Mouse (Mus musculus): ENCODE results near the gene Csmd2.
A peak's percentile ranks its signal among the peaks of the same experiment; 100 is the strongest.
"Not testable (repeated sequence)": the region's sequence is repeated elsewhere in the genome, so short reads cannot be mapped to it uniquely, and the experiment has no call there.

Gene Csmd2

DNA sequence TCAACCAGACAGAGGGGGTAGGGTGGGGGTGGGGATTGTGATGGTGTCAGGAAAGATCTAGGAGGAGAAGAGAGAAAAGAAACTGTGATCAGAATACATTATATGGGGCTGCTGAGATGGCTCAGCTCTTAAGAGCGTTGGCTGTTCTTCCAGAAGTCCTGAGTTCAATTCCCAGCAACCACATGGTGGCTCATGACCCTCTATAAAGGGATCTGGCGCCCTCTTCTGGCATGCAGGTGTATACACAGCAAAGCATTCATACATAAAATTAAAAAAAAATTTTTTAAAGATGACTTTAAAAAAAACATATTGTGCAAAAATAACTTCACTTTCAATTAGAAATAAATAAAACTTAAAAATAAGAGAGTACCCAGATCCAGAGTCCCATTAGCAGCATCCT lies 555.7 kb downstream of the Csmd2 start:
- DNase-seq = peak; percentile 64

- DNase-seq = not testable (repeated sequence)
These were observed 556.4 kb downstream of the Csmd2 start for GRCm38 (mm10) chr4:128543956-128544486.

DNA sequence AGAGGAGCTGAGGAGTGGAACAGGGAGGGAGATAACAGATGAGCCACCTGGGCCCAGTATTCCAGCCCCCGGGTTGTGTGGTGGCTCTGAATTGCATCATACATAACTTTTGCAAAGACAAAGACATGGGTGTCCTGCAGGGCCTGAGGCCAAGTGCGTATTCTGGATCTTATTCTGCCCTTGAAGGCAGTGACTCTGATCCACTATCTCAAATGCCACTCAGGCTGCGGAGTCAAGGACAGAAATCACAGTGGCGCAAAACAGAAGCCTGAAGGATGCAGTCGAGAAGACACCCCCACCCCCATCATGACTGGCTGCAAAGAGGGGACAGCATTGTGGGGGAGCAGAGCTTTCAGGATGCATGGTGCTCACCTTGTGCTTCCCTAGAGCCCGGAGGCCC lies 563.1 kb downstream of the Csmd2 start:
- DNase-seq = no peak

GRCm38 (mm10) chr4:128554198-128554597 lies 566.5 kb downstream of the Csmd2 start:
- DNase-seq = no peak

DNA sequence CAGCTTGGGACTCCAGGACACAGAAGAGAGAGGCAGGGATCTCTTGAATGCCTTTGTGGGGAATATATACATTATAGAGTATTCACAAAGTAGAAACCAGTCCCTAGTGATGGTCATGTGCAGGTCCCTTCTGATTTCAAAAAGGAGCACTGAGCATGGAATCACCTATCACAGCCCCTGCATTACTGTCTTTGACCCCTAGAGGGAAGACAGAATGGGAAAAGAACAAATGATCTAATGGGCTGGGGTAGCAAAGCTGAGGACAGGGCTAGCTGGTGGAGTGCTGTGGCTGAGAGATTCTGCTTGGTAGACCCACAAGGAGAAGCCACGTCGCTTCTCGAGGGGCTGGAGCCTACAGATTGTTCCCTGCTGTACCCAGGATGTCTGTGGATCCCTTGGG lies 572.7 kb downstream of the Csmd2 start:
- DNase-seq = no peak

GRCm38 (mm10) chr4:128575811-128576210 lies 588.2 kb downstream of the Csmd2 start:
- DNase-seq = no peak

- no peak for DNase-seq
These were observed 591.5 kb downstream of the Csmd2 start for GRCm38 (mm10) chr4:128579182-128579581.

- no peak for DNase-seq
These were observed 605.6 kb downstream of the Csmd2 start for GRCm38 (mm10) chr4:128593286-128593685.

DNA sequence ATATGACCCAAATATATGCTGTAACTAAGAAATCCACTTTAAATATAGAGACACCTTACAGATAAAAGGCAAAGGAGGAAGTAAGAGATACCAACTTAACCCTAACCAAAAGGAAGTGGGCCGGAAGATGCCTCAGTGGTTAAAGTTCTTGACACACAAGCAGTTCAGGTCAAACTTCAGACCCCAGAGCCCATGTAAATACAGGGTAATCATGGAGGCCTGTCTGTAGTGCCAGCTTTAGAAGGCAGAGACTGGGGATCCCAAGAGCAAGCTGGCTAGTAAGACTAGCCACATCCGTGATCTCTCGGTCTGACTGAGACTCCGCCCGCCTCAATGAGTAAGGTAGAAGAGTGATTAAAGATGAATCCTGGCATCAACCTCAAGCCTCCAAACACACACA lies 606.4 kb downstream of the Csmd2 start:
- no peak for DNase-seq

- DNase-seq = no peak
These were observed 610.3 kb downstream of the Csmd2 start for GRCm38 (mm10) chr4:128597801-128598560.

GRCm38 (mm10) chr4:128606586-128606985 lies 618.9 kb downstream of the Csmd2 start:
- no peak for DNase-seq

DNA sequence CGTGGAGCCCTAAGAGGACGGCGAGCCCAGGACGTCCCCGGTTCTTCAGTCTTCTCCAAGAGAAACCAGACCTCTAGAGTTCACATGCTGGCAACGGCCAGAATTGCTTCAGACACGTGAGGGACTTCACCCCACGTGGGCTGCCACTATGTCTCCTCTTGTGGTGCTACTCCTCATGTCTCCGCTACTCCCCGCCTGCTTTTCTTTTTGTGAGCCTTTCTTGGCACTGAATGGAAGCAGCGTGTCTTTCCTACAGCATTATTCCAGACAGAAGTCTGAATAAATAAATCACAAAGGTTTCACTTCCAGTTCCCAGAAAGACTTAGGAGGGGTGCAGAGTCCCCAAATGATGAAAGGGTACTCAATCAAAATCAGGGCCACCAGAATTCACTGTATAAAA lies 620.0 kb downstream of the Csmd2 start:
- DNase-seq = no peak

DNA sequence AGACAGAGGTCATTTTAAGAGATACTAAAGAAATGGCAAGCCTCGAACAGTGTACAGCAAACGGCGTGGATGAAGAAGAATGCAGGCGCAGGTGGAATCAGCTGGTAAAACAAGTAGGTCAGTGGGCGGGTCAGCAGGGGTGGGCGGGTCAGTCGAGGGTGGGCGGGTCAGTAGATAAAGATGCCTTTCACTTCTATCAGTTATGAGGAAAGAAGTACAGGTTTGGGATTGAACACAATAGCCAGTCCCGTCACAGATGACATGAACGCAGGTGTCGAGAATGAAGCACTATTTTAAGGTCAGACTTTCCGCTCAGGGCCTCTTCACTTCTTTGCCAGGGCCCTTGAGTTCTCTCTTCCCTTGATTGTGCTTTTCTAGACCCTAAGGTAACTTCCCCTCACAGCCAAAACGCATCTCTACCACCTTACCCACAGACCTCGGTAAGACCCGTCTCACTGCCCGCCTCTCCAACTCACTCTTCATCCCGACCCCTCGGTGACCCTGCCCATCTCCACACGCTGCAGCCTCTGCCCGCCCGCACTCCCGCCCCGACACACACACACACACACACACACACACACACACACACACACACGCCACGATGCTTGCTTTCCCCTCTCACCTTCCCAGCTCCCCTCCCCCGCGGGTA lies 621.7 kb downstream of the Csmd2 start:
- no peak for DNase-seq

DNA sequence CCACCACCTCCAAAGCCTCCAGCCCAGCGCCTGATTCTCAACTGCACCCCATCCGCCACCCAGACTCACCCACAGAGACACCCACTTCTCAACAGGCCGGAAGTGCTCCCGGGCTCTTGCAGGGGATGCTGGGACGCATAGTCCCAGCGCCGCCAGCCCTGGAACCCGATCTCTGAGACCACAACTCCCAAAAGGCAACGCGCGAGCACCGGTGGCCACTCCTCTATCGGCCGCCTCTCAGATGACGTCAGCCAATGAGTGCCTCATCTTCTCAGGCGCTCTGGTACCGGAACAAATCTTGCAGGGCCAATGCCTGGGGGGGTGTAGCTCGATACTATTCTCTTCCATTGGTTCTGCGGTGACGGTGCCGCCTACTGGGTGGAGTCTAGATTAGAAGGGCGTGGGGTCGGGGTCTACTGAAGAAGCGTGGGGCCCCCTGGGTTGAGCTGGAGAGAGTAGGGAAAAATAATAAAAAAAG lies 622.3 kb downstream of the Csmd2 start, which contains the start of gene Zscan20:
TSS of gene Zscan20 (minus strand) at position 174 of the 478 bp plus-strand sequence.
- peak; percentile 95 for DNase-seq

DNA sequence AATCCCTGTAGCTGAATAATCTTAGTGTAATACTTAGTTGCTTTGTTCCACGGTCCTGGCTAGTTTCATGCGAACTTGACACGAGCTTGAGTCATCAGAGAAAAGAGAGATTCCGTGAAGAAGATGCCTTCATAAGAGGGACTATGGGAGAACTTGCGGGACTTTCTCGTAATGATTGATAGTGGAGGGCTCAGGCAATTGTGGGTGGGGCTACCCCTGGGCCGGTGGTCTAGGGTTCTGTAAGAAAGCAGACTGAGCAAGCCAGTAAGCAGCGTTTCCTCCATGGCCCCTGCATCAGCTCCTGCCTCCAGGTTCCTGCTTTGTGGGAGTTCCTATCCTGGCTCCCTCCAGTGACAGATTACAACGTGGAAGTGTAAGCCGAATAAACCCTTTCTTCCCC lies 623.0 kb downstream of the Csmd2 start:
- DNase-seq = no peak

DNA sequence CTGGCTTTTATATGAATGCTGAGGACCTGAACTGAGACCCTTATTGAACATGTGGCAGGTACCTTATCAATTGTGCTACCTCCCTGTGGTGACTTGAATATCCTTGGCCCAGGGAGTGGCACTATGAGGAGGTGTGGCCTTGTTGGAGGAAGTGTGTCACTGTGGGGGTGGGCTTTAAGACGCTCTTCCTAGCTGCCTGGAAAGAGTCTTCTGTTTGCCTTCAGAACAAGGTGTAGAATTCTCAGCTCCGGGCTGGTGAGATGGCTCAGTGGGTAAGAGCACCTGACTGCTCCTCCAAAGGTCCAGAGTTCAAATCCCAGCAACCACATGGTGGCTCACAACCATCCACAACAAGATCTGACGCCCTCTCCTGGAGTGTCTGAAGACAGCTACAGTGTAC lies 624.1 kb downstream of the Csmd2 start:
- DNase-seq = not testable (repeated sequence)

DNA sequence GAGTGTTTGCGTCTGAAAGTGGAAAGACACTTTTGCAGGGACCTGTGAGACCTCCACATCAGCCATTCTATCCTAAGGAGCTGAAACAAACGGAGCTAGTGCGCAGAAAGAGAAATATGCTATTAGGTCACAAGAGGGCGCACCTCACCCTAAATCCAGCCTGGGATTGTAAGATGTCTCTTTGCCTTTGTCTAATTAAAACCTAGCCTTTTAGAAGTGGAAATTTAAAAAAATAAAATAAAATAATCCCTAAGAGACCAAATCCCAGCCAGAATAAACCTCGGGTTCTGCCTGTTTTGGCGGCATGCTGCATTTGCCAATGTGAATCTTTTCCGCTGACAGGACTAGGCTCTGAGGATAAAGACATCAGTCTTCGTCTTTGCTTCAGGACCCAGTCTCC lies 625.7 kb downstream of the Csmd2 start:
- DNase-seq = no peak

GRCm38 (mm10) chr4:128615761-128616160 lies 628.1 kb downstream of the Csmd2 start:
- no peak for DNase-seq
